Mouse (Mus musculus) fat pad, adult 2 months (tissue): Measurements from ENCODE around the gene Ccdc13.

Experiments used
- DNase-seq: peaks from one replicate; pipeline ENCODE4 v3.0.0-alpha.2; 2011; ENCODE audit warnings: low read depth, low spot score; ENCODE audit errors: extremely low read depth

Gene Ccdc13

GRCm38 (mm10) chr9:121807947-121808346 lies 31.3 kb downstream of the Ccdc13 start:
- DNase-seq: no peak

- no peak for DNase-seq
Measured at GRCm38 (mm10) chr9:121807546-121807945, 31.7 kb downstream of the Ccdc13 start.

DNA sequence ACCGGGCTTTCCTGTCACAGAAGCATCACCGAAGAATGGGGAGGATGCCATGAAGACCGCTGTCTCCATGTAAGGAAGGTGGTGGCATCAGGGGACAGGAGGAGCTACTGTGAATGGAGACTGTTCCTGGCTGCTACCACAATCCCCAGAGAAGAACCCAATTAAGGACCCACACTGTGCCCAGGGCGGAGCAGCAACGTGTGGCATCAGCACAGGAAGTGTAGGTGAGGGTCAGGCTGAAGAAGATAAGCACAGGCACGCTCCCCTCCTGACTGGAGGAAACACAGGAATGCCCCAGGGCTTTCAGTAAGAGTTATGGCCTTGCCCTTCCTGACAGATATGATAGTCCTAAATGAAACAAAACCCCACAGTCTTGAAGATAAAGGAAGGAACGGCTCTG lies 36.5 kb downstream of the Ccdc13 start:
- no peak for DNase-seq

GRCm38 (mm10) chr9:121798887-121799520 lies 40.3 kb downstream of the Ccdc13 start:
- no peak for DNase-seq

GRCm38 (mm10) chr9:121797722-121798121 lies 41.5 kb downstream of the Ccdc13 start:
- DNase-seq: no peak

- DNase-seq: no peak
Measured at GRCm38 (mm10) chr9:121794972-121795539, 44.2 kb downstream of the Ccdc13 start.

- DNase-seq: no peak
Measured at GRCm38 (mm10) chr9:121791757-121792521, 47.3 kb downstream of the Ccdc13 start, which contains the start of gene Hhatl. TSS of gene Hhatl (minus strand) at chr9:121792507.

DNA sequence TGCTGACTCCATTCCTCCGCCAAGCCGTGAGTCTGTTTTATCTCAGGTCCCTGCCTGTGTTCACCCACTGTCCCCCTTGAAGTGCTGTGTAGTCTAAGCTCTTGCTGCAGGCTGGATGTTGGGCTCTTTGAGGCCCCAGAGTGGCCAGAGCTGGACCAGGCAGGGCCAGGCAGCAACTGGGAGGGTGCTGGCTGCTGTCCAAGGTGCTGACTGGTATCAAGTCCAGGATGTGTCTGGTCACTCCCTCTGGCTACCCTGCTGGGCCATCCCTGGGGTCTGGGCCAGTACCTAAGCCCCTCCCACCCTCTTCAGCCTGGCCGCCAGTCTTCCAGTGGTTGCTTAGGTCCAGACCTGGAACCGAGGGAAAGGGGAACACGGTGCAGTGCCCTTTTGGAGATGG lies 48.1 kb downstream of the Ccdc13 start:
- no peak for DNase-seq

DNA sequence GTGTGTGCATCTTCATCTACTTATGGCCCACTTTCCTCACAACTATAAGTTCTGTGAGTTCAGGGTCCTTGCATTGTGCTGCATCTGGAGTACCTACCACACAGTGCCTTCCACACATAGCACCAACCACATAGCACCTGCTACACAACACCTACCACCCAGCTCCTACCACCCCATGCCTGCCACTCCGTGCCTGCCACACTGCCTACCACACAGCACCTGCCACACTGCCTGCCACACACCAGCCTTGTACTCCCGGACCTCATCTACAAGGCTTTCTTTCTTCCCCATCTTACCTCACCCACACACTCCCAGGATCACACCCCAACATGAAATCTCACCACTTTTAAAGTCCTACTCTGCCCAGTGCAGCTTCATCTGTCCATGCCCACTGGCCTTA lies 52.9 kb downstream of the Ccdc13 start:
- no peak for DNase-seq

GRCm38 (mm10) chr9:121785261-121785660 lies 54.0 kb downstream of the Ccdc13 start:
- DNase-seq: no peak

- no peak for DNase-seq
Measured at GRCm38 (mm10) chr9:121784801-121785200, 54.5 kb downstream of the Ccdc13 start.

GRCm38 (mm10) chr9:121778066-121778624 lies 61.1 kb downstream of the Ccdc13 start:
- no peak for DNase-seq

- DNase-seq: no peak
Measured at GRCm38 (mm10) chr9:121777484-121778065, 61.7 kb downstream of the Ccdc13 start, which contains the start of gene Klhl40. TSS of gene Klhl40 (plus strand) at chr9:121777607.

DNA sequence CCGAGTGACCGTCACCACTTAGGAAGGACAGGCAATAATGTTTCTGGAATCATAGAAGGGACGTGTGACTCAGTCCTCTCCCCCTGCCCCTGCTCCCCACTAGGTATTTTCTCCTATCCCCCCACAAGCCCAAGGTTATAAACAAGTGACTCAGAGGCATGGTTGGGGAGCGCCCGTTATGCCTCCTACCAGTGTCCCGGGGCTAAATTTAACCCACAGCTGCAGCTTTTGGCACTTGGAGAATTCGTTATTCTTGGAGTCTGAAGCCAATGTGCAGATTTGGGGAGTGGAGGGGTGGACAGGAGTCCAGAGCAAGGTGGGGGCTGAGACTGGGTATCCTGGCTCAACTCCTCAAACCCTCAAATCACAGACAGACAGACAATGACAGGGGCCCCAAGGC lies 62.8 kb downstream of the Ccdc13 start:
- no peak for DNase-seq

DNA sequence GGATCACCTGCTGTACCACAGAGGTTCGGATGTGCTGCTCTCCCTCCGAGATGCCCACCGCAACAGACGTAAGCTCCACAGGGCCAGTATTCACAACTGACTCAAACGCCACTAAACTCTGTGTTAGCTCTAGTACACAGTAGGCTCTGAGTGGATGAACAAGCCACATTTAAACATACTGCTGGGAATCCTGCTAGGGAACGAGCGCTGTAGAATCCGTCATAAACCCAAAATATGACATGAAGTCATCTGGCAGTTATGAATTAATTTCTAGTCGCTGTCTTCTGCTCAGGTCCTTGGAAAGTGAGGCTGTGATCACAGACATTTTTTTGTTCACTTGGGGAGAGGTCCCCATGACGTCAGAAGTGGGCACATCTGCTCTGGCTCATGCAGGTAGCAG lies 63.3 kb downstream of the Ccdc13 start:
- DNase-seq: no peak

DNA sequence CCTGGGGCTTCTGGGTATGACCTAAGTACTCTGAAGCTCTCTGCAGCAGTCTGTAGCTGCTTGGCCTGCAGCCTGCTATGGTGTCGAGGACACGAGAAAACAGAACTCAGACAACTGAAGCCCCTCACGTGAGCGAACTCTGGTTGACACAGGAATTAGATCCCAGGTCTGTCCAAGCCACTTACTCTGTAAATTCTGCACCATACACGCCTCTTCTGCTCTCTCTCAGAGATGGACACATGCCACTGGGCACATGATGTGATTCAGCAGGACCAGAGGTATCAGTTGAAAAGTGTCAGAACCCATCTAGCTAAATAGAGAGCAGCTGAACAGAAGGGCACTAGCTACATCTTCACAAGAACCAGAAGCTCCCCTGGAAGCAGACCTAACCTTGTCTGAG lies 66.8 kb downstream of the Ccdc13 start:
- DNase-seq: no peak

DNA sequence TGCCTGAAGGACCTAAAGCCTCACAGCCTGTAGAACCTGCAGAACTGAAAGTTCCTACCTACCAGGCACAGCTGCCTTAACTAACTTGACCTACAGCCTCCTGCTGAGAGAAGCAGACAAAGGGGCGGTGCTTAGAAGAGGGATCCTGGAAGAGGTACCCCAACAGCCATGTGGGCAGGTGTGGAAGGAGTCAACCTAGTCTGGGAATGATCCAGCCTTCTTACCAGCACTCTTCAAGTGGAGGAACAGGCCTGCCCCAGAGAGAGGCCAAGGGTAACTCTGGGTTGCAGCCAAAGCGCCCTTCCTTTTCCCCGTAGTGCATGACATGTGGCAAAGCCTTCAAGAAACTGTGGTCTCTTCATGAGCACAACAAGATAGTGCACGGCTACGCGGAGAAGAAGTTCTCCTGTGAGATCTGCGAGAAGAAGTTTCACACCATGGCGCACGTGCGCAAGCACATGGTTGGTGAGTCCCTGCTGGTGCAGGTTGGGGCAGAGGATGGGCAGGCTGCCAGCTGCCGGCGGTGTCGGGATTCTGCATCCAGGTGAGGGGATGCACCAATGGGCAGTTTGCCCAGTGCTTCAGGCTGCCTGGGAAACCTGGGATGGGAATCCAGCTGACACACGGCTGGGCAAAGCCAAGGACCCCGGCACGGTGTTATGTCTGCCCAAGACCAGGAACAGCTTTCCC lies 74.0 kb downstream of the Ccdc13 start:
- no peak for DNase-seq

DNA sequence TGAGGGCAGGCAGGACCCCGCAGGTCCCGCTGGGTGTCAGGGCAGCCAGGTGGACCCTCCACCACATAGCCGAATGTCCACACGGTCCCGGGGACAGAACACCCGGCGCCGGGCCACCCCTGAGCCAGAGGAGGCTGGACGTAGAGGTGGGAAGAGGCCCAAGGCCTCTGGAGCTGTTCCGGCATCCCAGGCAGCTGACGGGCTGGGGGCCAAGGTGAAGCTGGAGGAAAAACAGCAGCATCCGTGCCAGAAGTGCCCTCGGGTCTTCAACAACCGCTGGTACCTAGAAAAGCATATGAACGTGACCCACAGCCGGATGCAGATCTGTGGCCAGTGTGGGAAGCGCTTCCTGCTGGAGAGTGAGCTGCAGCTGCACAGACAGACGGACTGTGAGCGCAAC lies 75.5 kb downstream of the Ccdc13 start:
- DNase-seq: no peak

DNA sequence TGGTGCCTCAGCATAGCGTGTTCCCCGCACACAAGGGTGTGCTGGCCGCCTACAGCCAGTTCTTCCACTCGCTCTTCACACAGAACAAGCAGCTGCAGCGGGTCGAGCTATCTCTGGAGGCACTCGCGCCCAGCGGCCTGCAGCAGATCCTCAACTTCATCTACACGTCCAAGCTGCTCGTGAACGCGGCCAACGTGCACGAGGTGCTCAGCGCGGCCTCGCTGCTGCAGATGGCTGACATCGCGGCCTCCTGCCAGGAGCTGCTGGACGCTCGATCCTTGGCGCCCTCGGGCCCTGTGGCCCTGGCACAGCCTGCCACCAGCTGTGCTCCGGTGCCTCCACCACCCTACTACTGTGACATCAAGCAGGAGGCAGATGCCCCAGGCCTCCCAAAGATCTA lies 76.5 kb downstream of the Ccdc13 start:
- DNase-seq: no peak

- no peak for DNase-seq
Measured at GRCm38 (mm10) chr9:121762248-121762647, 77.0 kb downstream of the Ccdc13 start.

DNA sequence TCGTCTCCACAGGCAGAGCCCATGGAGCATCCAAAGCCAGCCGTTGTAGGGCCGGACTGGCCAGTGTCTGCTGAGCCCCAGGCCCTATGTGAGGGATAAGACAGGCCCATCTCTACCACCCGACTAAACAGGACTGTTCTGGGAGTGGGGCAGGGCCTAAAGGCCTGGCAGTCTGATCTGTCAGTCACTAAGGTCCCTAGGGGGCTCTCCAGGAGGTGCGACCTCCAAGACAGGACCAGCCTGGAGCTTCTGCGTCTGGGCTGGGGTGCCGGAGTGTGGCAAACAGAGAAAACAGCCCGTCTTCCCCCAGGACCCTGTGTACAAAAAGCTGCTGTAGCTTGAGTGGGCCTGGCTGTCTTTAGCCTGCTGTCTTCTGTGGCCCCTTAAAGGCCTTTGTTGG lies 77.5 kb downstream of the Ccdc13 start:
- DNase-seq: no peak
